Mouse (Mus musculus): ENCODE measurements around the gene Rpl9-ps1. TPM values are rescaled to one million over a fixed set of nuclear protein-coding genes. Genes with fewer than 3 reads are reported as not detected.

Rpl9-ps1 gene
- total RNA-seq, 2 experiments from 2014 or later = not detected

DNA sequence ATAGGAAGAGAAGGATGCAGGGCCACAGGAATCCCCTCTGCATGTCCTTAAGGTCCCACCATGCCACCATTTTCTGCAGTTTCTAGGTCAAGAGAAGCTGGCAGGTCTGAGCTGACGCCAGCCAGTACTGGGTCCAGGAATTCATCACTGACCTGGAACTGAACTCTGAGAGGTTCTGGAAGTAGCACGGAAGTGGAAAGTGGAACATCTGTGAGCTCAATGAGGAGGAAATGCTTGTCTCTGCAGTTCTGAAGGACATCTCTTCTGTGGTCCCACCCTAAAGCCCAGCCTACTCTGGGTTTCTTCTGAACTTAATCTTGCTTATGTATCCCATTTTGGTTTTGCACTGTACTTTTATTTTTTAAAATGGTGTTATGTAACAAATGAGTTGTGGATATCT lies 14.4 kb downstream of the Rpl9-ps1 start:
- DNase-seq (ENCODE audit: extremely low spot score in 1 of 2, low spot score in 2 of 2) = no peak
- intact Hi-C loops (cut with DNase I) = loop anchor here (5.0 kb wide), 1 partner anchor 74 kb away; no protein-coding TSS in a partner anchor

DNA sequence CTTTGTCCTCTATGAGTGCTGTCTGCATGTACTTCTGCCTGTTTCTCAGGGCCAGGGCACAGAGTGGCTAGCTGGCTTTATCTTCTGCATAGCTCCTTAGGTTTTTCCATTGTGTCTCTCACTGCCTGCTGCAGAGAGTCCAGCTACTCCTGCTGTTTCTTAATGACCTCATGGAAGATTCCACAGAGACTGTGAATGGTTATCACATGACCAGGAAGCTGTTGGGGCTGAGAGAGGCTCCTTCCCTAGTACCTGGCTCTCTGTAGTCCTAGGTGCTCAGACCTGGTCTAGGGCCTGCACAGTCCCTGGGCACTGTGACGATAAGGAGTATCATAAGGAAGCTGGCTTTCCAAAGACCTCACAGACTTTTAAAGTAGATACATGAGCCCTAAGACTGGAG lies 14.8 kb downstream of the Rpl9-ps1 start:
- intact Hi-C loops (cut with DNase I) = loop anchor here (5.0 kb wide), 1 partner anchor 73 kb away; no protein-coding TSS in a partner anchor
- DNase-seq (ENCODE audit: extremely low spot score in 1 of 2, low spot score in 2 of 2) = no peak

GRCm38 (mm10) chr11:83628808-83629207 lies 16.6 kb downstream of the Rpl9-ps1 start:
- intact Hi-C loops (cut with DNase I) = no loop called here
- no peak for DNase-seq (ENCODE audit: extremely low spot score in 1 of 2, low spot score in 2 of 2)

GRCm38 (mm10) chr11:83623586-83623985 lies 21.8 kb downstream of the Rpl9-ps1 start:
- no peak for DNase-seq (ENCODE audit: extremely low spot score in 1 of 2, low spot score in 2 of 2)
- intact Hi-C loops (cut with DNase I) = no loop called here

DNA sequence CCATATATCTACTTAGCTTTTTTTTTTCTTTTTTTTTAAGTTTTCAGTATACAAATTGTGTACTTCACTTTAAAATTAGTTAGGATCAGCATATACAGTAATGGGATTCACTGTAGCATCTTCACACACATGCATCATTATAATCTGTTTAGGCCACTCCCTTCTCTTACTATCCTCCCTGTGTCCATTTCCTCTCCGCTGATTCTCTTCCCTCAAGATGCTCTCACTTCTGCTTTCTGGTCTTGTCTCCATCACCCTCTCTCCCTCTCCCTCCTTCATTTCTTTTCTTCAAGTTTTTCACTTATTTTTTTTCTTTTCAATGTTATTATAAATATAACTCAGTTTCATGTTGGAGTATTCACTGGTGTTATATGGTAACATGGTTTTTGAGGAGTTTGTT lies 26.4 kb downstream of the Rpl9-ps1 start:
- no peak for DNase-seq (ENCODE audit: extremely low spot score in 1 of 2, low spot score in 2 of 2)
- intact Hi-C loops (cut with DNase I) = no loop called here

DNA sequence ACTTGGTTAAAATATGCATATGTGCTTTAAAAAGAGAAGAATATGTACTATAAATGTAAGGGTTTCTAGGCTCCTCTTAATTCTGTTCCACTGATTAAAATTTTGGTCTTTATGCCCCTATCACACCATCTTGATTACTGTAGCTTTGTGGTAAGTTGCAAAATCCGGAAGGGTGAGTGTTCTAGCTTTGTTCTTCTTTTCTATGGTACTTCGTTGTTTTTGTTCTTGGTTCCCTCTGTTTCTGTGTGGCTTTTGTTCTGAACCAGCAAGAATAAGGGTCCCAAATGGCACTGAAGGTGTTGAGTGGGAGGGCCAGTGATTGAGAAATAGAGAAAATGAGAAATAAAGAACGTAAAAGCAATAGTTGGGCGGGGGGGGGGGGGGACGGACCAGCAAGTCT lies 27.2 kb downstream of the Rpl9-ps1 start:
- intact Hi-C loops (cut with DNase I) = no loop called here

DNA sequence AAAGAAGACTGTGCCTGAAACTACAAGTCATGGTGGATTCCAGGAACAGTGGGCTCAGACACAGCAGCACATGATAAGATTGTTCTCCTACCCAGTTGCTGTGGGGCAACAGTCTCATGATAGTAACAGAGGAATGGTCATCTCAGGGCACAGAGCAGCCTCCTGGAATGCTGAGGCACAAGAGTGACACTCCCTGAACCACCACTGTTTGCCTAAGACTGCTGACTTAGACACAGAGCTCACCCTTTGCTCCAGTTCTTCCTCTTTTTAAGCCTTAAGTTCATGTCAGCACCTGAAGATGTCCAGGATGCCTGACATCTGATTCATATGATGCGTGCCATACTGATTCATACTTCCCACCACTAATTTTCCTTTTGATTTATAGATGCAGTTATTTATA lies 28.8 kb downstream of the Rpl9-ps1 start:
- DNase-seq (ENCODE audit: extremely low spot score in 1 of 2, low spot score in 2 of 2) = no peak
- intact Hi-C loops (cut with DNase I) = no loop called here

More for the DNA sequence above, 27.2 kb downstream of the Rpl9-ps1 start:
- no peak for DNase-seq (ENCODE audit: extremely low spot score in 1 of 2, low spot score in 2 of 2)

GRCm38 (mm10) chr11:83610900-83611299 lies 34.5 kb downstream of the Rpl9-ps1 start:
- intact Hi-C loops (cut with DNase I) = no loop called here
- DNase-seq (ENCODE audit: extremely low spot score in 1 of 2, low spot score in 2 of 2) = no peak

- DNase-seq (ENCODE audit: extremely low spot score in 1 of 2, low spot score in 2 of 2) = no peak
- intact Hi-C loops (cut with DNase I) = no loop called here
Measured at GRCm38 (mm10) chr11:83606396-83606795, 39.0 kb downstream of the Rpl9-ps1 start.

DNA sequence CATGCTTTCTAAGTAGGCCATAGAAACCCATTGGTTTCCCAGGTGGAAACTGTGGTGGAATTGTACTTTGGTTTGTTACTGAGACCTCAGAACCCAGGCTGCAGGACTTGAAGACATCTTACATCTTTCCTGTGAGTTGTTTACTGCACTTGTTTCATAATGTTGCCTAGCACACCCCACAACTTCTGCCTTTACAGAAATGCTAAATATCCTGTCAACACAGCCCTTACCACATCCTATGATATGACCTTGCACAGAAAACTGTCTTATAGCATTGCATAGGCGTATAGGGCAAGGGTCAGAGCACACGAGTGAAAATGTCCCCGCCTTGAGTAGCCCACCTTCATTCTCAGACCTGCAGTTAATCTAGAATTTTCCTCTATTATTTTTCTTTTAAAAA lies 39.9 kb downstream of the Rpl9-ps1 start:
- intact Hi-C loops (cut with DNase I) = no loop called here
- DNase-seq (ENCODE audit: extremely low spot score in 1 of 2, low spot score in 2 of 2) = no peak

- no peak for DNase-seq (ENCODE audit: extremely low spot score in 1 of 2, low spot score in 2 of 2)
- intact Hi-C loops (cut with DNase I) = no loop called here
Measured at GRCm38 (mm10) chr11:83604698-83605097, 40.7 kb downstream of the Rpl9-ps1 start.

DNA sequence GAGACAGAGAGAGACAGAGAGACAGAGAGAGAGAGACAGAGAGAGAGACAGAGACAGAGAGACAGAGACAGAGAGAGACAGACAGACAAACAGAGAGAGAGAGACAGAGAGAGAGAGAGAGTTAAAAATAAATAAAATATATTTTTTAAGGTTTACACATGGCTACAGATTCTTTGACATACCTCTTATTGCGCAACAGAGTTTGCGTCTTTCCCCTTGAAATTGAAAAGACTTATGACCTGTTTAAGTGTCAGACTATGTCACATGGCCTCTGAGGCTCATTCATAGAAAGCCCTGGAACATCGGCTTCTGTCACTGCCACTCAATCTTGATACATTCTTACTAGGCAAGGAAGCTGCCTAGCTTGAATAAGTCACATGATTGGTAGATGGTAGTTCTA lies 42.0 kb downstream of the Rpl9-ps1 start:
- intact Hi-C loops (cut with DNase I) = no loop called here
- DNase-seq (ENCODE audit: extremely low spot score in 1 of 2, low spot score in 2 of 2) = no peak

DNA sequence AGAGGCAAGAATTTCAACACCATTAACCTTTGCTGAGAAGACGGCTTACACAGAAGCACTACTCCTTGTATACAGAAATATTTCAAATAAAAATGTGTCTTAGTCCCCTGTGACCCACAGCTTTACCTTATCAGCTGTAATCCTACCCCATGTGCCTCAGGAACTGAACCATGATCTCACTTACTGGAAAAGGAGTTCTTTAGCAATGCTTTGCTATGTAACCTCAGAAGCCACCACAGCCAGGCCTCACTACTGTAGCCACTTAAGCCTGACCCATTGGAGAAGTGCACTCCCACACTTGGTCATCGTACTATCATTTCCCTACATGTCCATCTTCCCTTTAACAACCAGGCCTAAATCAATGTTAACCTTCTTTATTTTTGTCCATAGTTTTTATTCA lies 44.8 kb downstream of the Rpl9-ps1 start:
- no peak for DNase-seq (ENCODE audit: extremely low spot score in 1 of 2, low spot score in 2 of 2)
- intact Hi-C loops (cut with DNase I) = no loop called here

DNA sequence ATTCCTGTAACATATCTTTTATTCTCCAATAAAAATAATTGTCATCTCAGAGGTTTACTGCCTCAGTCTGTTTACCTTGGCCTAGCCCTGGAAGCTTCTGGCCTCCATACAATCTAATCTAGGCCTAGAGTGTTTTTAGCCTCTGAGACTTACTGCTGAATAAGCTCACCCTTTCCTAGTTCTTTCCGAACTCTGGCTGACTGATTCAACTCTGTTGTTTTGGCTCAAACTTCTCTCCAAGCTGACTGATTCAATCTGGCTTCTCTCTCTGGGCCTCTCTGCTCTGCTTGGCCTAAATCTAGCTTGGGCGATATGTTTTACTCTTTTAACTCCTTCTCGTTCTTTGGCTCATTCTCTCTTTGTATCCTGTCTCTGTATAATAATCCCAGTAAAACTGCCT lies 46.4 kb downstream of the Rpl9-ps1 start:
- intact Hi-C loops (cut with DNase I) = no loop called here
- no peak for DNase-seq (ENCODE audit: extremely low spot score in 1 of 2, low spot score in 2 of 2)

DNA sequence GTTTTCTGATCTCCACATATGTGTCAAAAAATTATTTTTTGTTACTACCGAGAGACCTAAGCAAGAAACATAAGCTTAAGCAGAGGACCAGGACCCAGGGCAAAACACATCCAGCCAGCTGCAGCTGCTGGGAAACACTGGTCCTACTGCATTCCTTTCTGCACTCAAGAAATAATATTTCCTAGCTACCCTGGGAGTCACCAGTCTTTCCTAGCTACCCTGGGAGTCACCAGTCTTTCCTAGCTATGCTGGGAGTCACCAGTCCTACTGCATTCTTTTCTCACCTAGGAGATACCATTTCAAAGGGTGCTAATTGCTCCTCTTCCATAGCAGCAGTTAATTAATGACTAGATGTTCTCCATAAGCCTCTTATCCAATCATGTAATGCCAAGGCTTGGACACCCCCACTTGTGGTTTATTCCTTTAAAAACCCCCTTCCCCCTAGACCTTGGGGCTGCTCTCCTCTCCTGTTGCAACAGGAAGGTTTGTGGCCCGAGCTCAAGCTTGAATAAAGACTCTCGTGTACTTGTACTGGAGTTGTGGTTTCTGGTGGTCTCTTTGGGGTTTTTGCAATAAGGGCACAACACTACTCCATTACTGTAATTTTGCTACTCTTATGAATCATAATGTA lies 47.1 kb downstream of the Rpl9-ps1 start:
- intact Hi-C loops (cut with DNase I) = no loop called here
- no peak for DNase-seq (ENCODE audit: extremely low spot score in 1 of 2, low spot score in 2 of 2)

DNA sequence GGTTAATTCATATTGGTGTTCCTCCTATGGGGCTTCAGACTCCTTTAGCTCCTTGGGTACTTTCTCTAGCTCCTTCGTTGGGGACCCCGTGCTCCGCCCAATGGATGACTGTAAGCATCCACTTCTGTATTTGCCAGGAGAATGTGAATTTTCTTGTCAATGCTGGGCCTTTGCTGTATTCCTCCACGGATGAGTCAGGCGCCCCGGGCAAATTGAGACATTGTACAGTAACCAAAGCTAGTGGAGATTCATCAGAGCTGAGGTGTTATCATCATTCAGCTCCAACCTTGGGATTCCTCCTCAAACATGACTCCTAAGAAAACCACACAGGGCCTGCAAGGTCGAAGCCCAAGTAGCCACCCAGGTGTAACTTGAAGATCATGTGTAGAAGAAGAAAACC lies 47.6 kb downstream of the Rpl9-ps1 start:
- no peak for DNase-seq (ENCODE audit: extremely low spot score in 1 of 2, low spot score in 2 of 2)
- intact Hi-C loops (cut with DNase I) = no loop called here

- DNase-seq (ENCODE audit: extremely low spot score in 1 of 2, low spot score in 2 of 2) = no peak
- intact Hi-C loops (cut with DNase I) = no loop called here
Measured at GRCm38 (mm10) chr11:83595669-83596455, 49.6 kb downstream of the Rpl9-ps1 start.
